ENCODE assay signal across 8 mouse cellular contexts in genomic region chr1:156741482-156742411, GRCm38 (mm10). TPM values are rescaled to one million over a fixed set of nuclear protein-coding genes. Genes with fewer than 3 reads are reported as not detected.
A peak's percentile ranks its signal among the peaks of the same experiment; 100 is the strongest.
DNase-seq lines count a peak whose midpoint lies in the region; ATAC-seq lines count a peak whose summit lies in the region.

No protein-coding gene starts in this region.

- H3K9me3 ChIP-seq in forebrain, embryonic 14.5 days (replicated peaks; ENCODE audit: control insufficient read depth, low read length), result no peaks in the 10 kb centered on the region
- no peaks in the 10 kb centered on the region for H3K9me3 ChIP-seq in hindbrain, embryonic 14.5 days (ENCODE audit: control insufficient read depth, low read length)

- no peak overlapping the region for H3K27ac ChIP-seq in forebrain, embryonic 14.5 days (ENCODE audit: low read depth, low read length)
- H3K27ac ChIP-seq in hindbrain, embryonic 14.5 days, result no peak overlapping the region

- no peaks in the 10 kb centered on the region for H3K27me3 ChIP-seq in forebrain, embryonic 14.5 days (replicated peaks; ENCODE audit: control insufficient read depth, insufficient read depth, low read length)
- H3K27me3 ChIP-seq in hindbrain, embryonic 14.5 days (ENCODE audit: control insufficient read depth, insufficient read depth, low read length), result no peaks in the 10 kb centered on the region

- no peak overlapping the region for H3K9ac ChIP-seq in forebrain, embryonic 14.5 days (ENCODE audit: low read length)
- no peak overlapping the region for H3K9ac ChIP-seq in hindbrain, embryonic 14.5 days

- WGBS in forebrain, embryonic 14.5 days, result 65% methylated on average over 11 of the region's 11 CpGs
- WGBS in hindbrain, embryonic 14.5 days, result 66% methylated on average over 11 of the region's 11 CpGs

- no peak overlapping the region for H3K4me3 ChIP-seq in forebrain, embryonic 14.5 days (ENCODE audit: low read depth, low read length)
- no peak overlapping the region for H3K4me3 ChIP-seq in hindbrain, embryonic 14.5 days (replicated peaks; ENCODE audit: low read length)

- intact Hi-C loops in left cerebral cortex, postnatal 10 days (cut with DNase I), result loop anchor here (2.0 to 5.0 kb wide), 2 partner anchors 171 to 335 kb away; no protein-coding TSS in a partner anchor

- no peaks in the 10 kb centered on the region for H3K36me3 ChIP-seq in forebrain, embryonic 14.5 days (ENCODE audit: control insufficient read depth, insufficient read depth, low read length)
- H3K36me3 ChIP-seq in hindbrain, embryonic 14.5 days (replicated peaks; ENCODE audit: control insufficient read depth, insufficient read depth), result no peaks in the 10 kb centered on the region

- peak; percentile 49 for ATAC-seq in cerebellum, adult (ENCODE audit: insufficient number of reproducible peaks, low FRiP score, low TSS enrichment)
- peak; percentile 70 for ATAC-seq in forebrain, embryonic 14.5 days
- peak; percentile 26; the same call in 1 of the 2 replicates for ATAC-seq in hindbrain, embryonic 14.5 days (ENCODE audit: low FRiP score)
- ATAC-seq in megakaryocyte progenitor cell, adult 5-6 weeks (replicated peaks; ENCODE audit: poor library complexity), result peak; percentile 76

- H3K4me1 ChIP-seq in forebrain, embryonic 14.5 days (ENCODE audit: control insufficient read depth, insufficient read depth, low read length), result no peaks in the 10 kb centered on the region
- no peaks in the 10 kb centered on the region for H3K4me1 ChIP-seq in hindbrain, embryonic 14.5 days (replicated peaks; ENCODE audit: control insufficient read depth, insufficient read depth, low read length)

- H3K4me2 ChIP-seq in forebrain, embryonic 14.5 days (ENCODE audit: low read length), result no peak overlapping the region
- H3K4me2 ChIP-seq in hindbrain, embryonic 14.5 days (replicated peaks), result no peak overlapping the region

- peak; percentile 50 for DNase-seq in Muller cell, postnatal 12 days (ENCODE audit: inconsistent ontology term)
- DNase-seq in forebrain, embryonic 14.5 days (ENCODE audit: low spot score), result peak; percentile 84
- DNase-seq in hindbrain, embryonic 14.5 days (ENCODE audit: low spot score), result peak; percentile 87
- peak; percentile 34 to 52 for DNase-seq in left cerebral cortex, postnatal 10 days (ENCODE audit: extremely low spot score in 1 of 2, low spot score in 2 of 2)
- DNase-seq in right cerebral cortex, adult 2 months (ENCODE audit: low spot score in 2 of 2), result peak; percentile 78 to 80
- peak; percentile 42 to 68 for DNase-seq in urinary bladder, postnatal 4 days (ENCODE audit: low spot score in 2 of 2)

RNA-seq across cellular contexts. Expression of gene Fam20b, which starts 22.9 kb away (rescaled TPM):
- polyA plus RNA-seq in forebrain, embryonic 14.5 days (2014; fragmentation: Nextera tagmentation; extraction: Ambion mirVana), result 19.9 and 23.8 TPM in 2 replicates
- 33.9 and 38.8 TPM in 2 replicates for polyA plus RNA-seq in hindbrain, embryonic 14.5 days (2014; fragmentation: Nextera tagmentation; extraction: Ambion mirVana)
- 10 to 100 TPM; 63.2 to 65.0 TPM for total RNA-seq in left cerebral cortex, postnatal 10 days (2021)
- 15.0 and 18.5 TPM in 2 replicates for total RNA-seq in megakaryocyte progenitor cell, adult 5-6 weeks (2015)
- total RNA-seq in megakaryocyte progenitor cell, adult 5-6 weeks (2017), result 46.0 and 49.1 TPM in 2 replicates

Comparison
In these comparisons a context has a peak if more than half of its experiments do, and no peak if none do; other contexts are left out.
1. ATAC-seq: peak in every context shown above with its lines; median percentile 76 in megakaryocyte progenitor cell, adult 5-6 weeks; 70 in forebrain, embryonic 14.5 days; 49 in cerebellum, adult; 26 in hindbrain, embryonic 14.5 days.